Mouse (Mus musculus): Measurements from ENCODE around the gene Sema3g.

Gene Sema3g

DNA sequence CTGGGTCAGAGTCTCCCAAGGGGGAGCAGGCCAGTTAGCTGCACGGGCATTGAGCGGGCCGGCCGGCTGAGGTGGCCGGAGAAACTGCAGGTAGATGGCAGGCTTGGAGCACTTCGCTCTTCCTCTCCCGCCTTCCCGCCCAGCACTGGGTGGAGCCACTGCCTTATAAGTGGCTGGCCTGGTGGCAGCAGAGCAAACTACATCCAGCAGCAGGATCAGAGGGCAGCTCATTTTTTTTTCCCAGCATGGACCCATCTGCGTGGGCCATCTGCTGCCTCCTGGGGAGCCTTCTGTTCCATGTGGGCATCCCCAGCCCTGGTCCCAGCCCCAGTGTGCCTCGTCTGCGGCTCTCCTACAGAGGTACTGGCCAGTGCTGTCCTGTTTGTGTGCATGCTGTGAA is at the start of gene Sema3g:
Gene Sema3g (plus strand): TSS at position 195 of the 400 bp plus-strand sequence.
- no peak for DNase-seq (ENCODE audit: low spot score in 2 of 2)

- DNase-seq (ENCODE audit: low spot score in 2 of 2), result no peak
Measured at GRCm38 (mm10) chr14:31168425-31168824, 49.2 kb upstream of the Sema3g start, which contains the start of gene Stab1. Gene Stab1 (minus strand): TSS chr14:31168641.

- DNase-seq (ENCODE audit: low spot score in 2 of 2), result no peak
Measured at GRCm38 (mm10) chr14:31169508-31169907, 48.2 kb upstream of the Sema3g start.

DNA sequence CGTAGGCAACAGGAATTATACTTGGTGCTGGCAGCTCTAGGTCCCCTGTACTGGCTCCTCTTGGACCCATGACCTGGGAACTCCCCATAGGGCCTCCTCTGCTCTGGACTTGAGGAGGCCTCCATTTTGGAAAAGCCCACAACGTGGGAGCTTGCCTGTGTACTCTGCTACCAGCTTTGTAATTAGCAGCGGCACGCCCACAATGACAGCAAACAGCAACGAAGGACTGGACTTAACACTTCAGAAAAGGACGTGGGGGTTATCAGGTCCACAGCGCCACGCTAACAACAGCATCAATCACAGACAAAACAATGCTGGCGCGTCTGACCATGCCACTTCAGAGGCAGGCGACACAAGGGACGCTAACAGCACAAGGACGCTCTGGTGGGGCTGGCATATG is 46.7 kb upstream of the Sema3g start:
- no peak for DNase-seq (ENCODE audit: low spot score in 2 of 2)

GRCm38 (mm10) chr14:31171386-31171785 is 46.3 kb upstream of the Sema3g start:
- no peak for DNase-seq (ENCODE audit: low spot score in 2 of 2)

- DNase-seq (ENCODE audit: low spot score in 2 of 2), result no peak
Measured at GRCm38 (mm10) chr14:31171821-31172220, 45.8 kb upstream of the Sema3g start.

DNA sequence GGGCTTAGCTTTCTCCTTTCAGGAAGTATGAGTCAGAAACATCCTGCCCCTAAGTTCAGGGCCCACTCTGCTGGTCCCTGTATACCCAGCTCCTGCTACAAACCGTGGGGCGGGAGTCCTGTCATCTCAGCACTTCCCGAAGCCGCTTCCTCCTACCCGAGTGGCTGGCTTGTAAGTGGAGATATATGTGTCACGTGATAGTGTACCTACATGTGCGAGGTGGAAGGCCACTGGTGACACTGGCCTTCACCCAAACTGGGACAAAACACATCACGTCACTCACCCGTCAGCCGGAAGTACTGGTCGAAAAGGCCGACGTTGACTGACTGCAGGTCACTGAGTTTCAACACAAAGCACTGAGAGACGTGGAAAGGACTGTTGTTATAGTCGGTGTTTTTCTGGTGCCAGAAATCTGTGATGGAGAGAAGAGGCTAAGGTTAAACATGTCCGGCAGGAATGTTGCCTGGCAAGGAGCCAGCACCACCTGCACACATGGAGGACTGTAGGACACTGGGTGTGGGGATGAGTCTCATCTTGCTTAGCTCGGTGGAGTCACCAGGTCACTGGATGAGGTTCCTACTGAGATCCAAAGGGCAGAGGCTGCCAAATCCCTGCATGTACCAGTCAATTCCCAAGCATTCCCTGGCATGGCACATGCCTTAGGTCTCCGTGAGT is 44.7 kb upstream of the Sema3g start:
- DNase-seq (ENCODE audit: low spot score in 2 of 2), result no peak

GRCm38 (mm10) chr14:31173537-31173936 is 44.1 kb upstream of the Sema3g start:
- DNase-seq (ENCODE audit: low spot score in 2 of 2), result no peak

- no peak for DNase-seq (ENCODE audit: low spot score in 2 of 2)
Measured at GRCm38 (mm10) chr14:31177287-31177686, 40.4 kb upstream of the Sema3g start.

GRCm38 (mm10) chr14:31177715-31178114 is 39.9 kb upstream of the Sema3g start:
- DNase-seq (ENCODE audit: low spot score in 2 of 2), result no peak

DNA sequence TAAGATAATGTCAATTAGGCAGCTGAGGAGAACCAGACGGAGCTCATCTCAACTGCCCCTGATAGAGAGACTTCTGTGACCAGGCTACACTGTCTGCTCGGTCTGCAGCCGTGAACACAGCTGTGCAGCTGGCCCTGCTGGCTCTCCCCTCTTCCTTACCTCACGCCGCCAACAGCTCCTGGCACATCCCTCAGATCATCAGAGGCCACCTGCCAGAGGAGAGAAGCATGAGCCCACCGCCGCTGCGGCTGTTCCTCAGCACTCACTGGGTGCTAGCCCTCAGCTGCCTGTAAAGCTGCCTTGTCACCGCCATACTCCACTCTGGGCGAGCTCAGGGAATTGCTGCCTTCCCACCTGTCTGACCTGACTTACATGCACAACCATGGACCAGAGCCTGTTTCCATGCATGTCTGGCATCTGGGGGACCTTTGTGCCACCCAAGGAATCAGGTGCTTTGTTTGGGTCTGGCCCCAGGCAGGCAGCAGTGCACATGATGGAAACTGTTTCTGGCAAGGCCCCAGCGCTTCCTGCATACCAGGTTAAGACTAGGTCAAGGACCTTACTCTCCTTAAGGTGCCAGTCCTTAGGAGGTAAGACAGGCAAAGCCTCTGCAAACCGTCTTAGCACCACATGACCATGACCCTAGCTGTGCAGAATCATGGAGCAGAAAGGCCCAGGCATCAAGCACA is 37.8 kb upstream of the Sema3g start:
- no peak for DNase-seq (ENCODE audit: low spot score in 2 of 2)

GRCm38 (mm10) chr14:31181512-31181911 is 36.1 kb upstream of the Sema3g start:
- DNase-seq (ENCODE audit: low spot score in 2 of 2), result no peak

DNA sequence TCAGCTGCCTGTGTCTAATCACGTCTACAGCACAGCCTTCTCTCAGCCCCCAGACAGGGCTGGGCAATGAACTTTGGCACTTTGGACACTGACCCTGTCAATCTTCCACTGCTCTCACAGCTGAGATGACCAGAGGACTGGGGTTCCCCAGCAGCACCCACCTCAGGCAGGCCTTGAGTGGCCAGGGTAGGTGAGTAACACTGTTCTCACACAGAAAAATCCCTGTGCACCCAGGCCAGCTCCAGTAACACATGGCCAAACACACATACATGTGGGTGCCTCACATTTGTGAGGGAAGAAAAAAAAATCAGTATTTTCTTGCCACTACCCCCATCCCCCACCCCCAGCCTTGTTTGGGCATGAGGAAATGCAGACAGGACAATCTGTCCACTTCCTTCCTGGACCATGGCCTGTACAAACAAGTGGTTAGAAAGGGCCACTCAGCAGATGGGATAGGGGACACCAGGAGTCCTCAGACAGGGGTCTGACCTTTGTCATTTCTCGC is 34.8 kb upstream of the Sema3g start:
- no peak for DNase-seq (ENCODE audit: low spot score in 2 of 2)

GRCm38 (mm10) chr14:31183541-31183940 is 34.1 kb upstream of the Sema3g start:
- no peak for DNase-seq (ENCODE audit: low spot score in 2 of 2)

DNA sequence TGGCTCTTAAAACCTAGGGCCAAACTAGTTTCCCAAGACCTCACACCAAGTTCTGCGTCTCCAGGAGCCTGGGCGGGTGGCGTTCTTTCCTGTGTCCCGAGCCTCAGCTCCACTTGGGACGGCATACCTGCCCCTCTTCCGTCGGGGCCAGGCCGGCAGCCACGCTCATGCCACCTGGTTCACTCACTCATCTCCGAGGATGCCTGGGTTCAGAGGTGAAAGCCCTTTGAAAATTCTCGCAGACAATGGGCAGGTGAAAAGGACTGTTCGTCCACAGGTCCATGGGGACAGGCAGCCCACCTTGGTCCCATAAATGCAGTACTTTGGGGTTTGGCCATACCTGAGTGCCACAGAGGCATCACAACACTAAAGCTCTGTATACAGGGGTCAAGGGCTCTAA is 33.5 kb upstream of the Sema3g start:
- DNase-seq (ENCODE audit: low spot score in 2 of 2), result no peak

DNA sequence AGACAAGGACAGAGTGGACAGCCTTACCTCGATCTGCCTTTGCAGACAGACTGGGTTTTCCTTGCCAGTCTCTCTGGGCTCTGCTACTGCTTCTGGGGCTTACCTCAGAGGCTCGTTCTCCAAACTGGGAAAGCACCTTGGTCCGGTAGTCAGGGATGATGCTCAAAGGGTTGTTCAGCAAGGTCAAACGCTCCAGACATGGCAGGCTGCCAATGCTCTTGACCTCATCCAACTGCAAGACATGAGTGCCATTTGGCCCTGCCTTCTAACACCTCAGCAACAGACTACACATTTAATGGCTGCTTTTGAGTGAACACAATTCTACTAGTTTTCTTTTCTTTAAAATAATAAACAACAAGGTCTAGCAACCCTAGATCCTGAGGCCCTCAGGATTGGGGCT is 31.0 kb upstream of the Sema3g start:
- no peak for DNase-seq (ENCODE audit: low spot score in 2 of 2)

- no peak for DNase-seq (ENCODE audit: low spot score in 2 of 2)
Measured at GRCm38 (mm10) chr14:31188771-31189181, 28.9 kb upstream of the Sema3g start.

DNA sequence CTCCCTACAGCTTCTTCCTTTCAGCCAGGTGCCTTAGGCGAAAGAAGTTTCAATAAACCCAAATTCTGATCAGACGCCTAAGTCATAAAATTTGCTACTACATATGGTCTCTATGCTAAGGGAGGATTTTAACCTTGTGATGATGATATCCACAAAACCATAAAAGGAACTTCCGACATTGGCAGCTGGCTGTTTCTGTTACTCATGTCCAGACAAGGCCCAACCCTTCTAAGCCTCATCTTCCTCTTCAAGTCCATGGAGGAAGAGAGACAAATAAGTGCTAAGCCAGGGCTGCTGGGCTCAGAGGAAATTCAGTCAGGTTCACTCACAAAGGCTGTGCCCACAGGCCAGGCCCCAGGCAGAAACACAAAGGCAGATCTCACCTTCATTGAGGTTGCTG is 28.3 kb upstream of the Sema3g start:
- no peak for DNase-seq (ENCODE audit: low spot score in 2 of 2)

DNA sequence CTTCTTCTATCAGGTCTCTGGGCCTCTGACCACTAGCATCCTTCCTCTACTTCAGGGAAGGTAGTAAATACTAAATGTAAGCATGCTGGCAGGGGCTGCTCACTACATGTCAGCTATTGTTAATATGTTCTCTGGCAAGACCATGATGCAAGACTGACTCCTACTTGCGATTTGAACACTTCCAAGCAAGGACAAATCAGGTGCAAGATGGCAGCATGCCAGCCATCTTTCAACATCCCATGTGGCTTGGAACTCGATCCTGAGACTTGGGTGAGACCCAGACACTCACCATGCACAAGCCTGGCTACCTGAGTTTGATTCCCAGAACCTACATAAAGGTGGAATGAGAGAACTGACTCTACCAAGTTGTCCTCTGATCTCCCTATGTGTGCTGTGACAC is 25.7 kb upstream of the Sema3g start:
- no peak for DNase-seq (ENCODE audit: low spot score in 2 of 2)

DNA sequence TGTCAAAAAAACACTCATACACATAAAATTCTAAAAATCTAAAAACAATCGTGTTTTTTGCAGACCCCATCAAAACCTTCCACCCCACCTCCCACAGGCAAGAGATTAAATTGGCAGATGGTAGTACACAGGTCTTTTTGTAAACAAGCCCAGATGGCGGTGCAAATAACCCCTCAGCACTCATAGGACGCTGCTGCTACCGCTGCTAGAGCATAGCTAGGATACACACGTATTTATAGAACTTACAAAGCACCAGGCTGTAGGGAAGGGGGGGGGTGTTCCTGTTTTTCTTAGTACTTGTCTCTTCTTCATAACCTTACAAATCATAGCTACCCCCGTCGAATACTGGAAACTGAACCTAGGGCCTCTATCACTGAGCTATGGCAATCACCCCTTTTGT is 23.9 kb upstream of the Sema3g start:
- DNase-seq (ENCODE audit: low spot score in 2 of 2), result no peak

- DNase-seq (ENCODE audit: low spot score in 2 of 2), result no peak
Measured at GRCm38 (mm10) chr14:31194441-31194840, 23.2 kb upstream of the Sema3g start.

- no peak for DNase-seq (ENCODE audit: low spot score in 2 of 2)
Measured at GRCm38 (mm10) chr14:31194891-31195513, 22.7 kb upstream of the Sema3g start.

GRCm38 (mm10) chr14:31195521-31195920 is 22.1 kb upstream of the Sema3g start:
- DNase-seq (ENCODE audit: low spot score in 2 of 2), result no peak
